Mouse (Mus musculus) stomach, postnatal 0 days (tissue): ENCODE data around the gene Tbc1d16. TPM values are rescaled to one million over a fixed set of nuclear protein-coding genes. Genes with fewer than 3 reads are reported as not detected.
A peak's percentile ranks its signal among the peaks of the same experiment; 100 is the strongest.
"Not testable (repeated sequence)": the region's sequence is repeated elsewhere in the genome, so short reads cannot be mapped to it uniquely, and the experiment has no call there.

ENCODE experiments used
- ATAC-seq: fragments of 200-750 bp; cut with Nextera tagmentation; 2 replicates; pipeline ENCODE4 v1.8.0; 2017; ENCODE audit not compliant: low FRiP score, low TSS enrichment
- DNase-seq: peaks from one replicate; pipeline ENCODE4 v3.0.0-alpha.2; 2016; ENCODE audit warnings: low spot score
- H3K27ac ChIP-seq: fragments of 300-500 bp; sonication (generic); replicated peaks from 2 replicates; pipeline ENCODE4 v1.5.1; 2014; ENCODE audit warnings: mild to moderate bottlenecking, control low read depth
- H3K27me3 ChIP-seq: fragments of 300-500 bp; sonication (generic); 2 replicates; pipeline ENCODE4 v1.6.1; 2014; ENCODE audit warnings: low read length; ENCODE audit not compliant: control insufficient read depth, insufficient read depth
- H3K36me3 ChIP-seq: fragments of 300-500 bp; sonication (generic); 2 replicates; pipeline ENCODE4 v1.6.1; 2014; ENCODE audit warnings: low read length, mixed read lengths; ENCODE audit not compliant: control insufficient read depth, insufficient read depth
- H3K4me1 ChIP-seq: fragments of 300-500 bp; sonication (generic); replicated peaks from 2 replicates; pipeline ENCODE4 v1.6.1; 2014; ENCODE audit warnings: antibody characterized with exemption; ENCODE audit not compliant: control insufficient read depth, insufficient read depth
- H3K4me2 ChIP-seq: fragments of 300-500 bp; sonication (generic); replicated peaks from 2 replicates; pipeline ENCODE4 v1.6.1; 2014; ENCODE audit warnings: low read depth, mild to moderate bottlenecking, control low read depth, moderate library complexity
- H3K4me3 ChIP-seq: fragments of 300-500 bp; sonication (generic); 2 replicates; pipeline ENCODE4 v1.5.1; 2014; ENCODE audit warnings: low read depth, low read length, control low read depth
- H3K9ac ChIP-seq: fragments of 300-500 bp; sonication (generic); 2 replicates; pipeline ENCODE4 v1.6.1; 2014; ENCODE audit warnings: mild to moderate bottlenecking, low read length, control low read depth, mixed read lengths
- H3K9me3 ChIP-seq: fragments of 300-500 bp; sonication (generic); 2 replicates; pipeline ENCODE4 v1.6.1; 2016; ENCODE audit warnings: low read length; ENCODE audit not compliant: control insufficient read depth
- CTCF ChIP-seq: IDR thresholded peaks from 2 replicates; pipeline ENCODE4 v1.5.1; 2016; ENCODE audit warnings: antibody characterized with exemption, low read depth, mild to moderate bottlenecking, moderate library complexity
- EP300 ChIP-seq: optimal IDR thresholded peaks from 2 replicates; pipeline ENCODE3; 2016; ENCODE audit warnings: antibody characterized with exemption
- WGBS: fragments of 180-500 bp; shearing (Covaris S2); extraction: QIAGEN DNeasy Blood & Tissue Kit; methylation state at CpG from one replicate; pipeline ENCODE4 v1.1.7; 2014; 5-methylcytosine and 5-hydroxymethylcytosine counted together
- polyA plus RNA-seq: library from polyadenylated mRNA; unstranded; fragments of >200 nt; fragmentation: Nextera tagmentation; extraction: Ambion mirVana; gene quantifications from 2 replicates; pipeline ENCODE4 v1.2.1, GENCODE M21; 2015

Tbc1d16 gene
- polyA plus RNA-seq, 1 experiment from 2014 or later, result 6.3 TPM

DNA sequence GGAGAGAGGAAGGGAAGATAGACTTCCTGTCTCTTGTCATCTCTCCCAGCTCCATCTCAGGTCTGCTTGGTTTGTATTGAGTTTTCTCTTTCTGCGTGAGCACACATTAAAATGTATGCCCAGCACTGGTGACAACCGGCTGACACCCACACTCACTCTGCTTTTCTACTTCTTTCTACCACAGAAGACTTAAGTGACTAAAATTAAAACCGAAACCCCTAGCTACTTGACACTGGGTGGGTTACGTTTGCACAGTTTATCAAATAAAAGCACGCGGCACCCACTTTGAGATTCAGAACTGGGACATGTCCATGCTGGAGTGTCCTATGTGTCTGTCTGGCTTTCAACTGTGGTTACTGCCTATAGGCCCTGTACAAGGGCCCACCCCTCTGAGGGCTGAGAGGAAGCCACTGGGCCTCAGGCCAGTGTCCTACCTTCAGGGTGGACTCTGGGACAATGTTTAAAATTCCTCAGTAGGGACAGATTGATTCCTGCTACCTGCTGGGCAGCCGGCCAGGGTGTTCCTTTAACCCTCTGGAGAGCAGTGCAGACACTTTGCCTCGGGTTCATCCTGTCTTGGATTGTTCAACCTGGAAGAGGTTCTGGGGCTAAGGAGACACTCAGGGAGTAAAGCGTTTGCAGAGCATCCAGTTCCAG, 118.8 kb downstream of the Tbc1d16 start:
- H3K36me3 ChIP-seq, result no peaks in the 10 kb centered on the region
- H3K4me1 ChIP-seq, result no peaks in the 10 kb centered on the region
- H3K4me3 ChIP-seq, result no peak overlapping the region
- WGBS, result 53% methylated on average over 9 of the region's 9 CpGs
- H3K9me3 ChIP-seq, result no peaks in the 10 kb centered on the region
- ATAC-seq (no peak), DNase-seq (peak; percentile 18)
- TF ChIP-seq EP300 (no peak), CTCF (no peak)
- no peak overlapping the region for H3K4me2 ChIP-seq
- H3K27ac ChIP-seq, result no peak overlapping the region
- H3K9ac ChIP-seq, result no peak overlapping the region
- no peaks in the 10 kb centered on the region for H3K27me3 ChIP-seq

DNA sequence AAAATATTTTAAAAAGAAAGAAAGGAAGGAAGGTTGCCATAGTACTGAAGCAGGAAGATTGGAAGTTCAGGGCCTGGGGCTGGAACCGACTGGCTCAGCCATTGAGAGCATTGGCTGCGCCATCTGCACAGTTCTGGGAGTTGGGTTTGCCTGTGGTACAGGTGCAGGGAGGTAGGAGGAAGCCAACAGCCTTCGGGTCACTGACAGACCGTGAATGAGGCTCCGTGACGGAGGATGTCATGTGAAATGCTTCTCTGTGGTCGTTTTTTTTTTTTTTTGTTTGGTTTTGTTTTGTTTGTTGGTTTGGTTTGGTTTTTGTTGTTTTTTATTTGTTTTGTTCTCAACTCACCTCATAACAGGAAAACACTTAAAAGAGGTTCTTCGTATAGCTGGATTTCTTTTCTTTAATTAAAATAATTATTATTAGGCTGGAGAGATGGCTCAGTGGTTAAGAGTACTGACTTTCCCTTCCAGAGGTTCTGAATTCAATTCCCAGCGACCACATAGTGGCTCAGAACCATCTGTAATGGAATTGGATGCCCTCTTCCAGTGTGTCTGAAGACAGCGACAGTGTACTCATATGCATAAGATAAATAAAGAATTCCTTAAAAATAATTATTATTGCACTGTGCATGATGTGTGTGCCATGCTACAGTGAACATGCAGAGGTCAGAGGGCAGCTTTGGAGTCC, 119.6 kb downstream of the Tbc1d16 start:
- 70% methylated on average over 10 of the region's 10 CpGs for WGBS
- no peak for DNase-seq
- ATAC-seq, result no peak
- Histone ChIP-seq H3K27me3 (no peaks in the 10 kb centered on the region), H3K36me3 (no peaks in the 10 kb centered on the region), H3K4me2 (no peak overlapping the region), H3K9ac (no peak overlapping the region), H3K4me1 (no peaks in the 10 kb centered on the region), H3K4me3 (no peak overlapping the region), H3K9me3 (no peaks in the 10 kb centered on the region), H3K27ac (no peak overlapping the region)
- TF ChIP-seq CTCF (no peak), EP300 (no peak)

DNA sequence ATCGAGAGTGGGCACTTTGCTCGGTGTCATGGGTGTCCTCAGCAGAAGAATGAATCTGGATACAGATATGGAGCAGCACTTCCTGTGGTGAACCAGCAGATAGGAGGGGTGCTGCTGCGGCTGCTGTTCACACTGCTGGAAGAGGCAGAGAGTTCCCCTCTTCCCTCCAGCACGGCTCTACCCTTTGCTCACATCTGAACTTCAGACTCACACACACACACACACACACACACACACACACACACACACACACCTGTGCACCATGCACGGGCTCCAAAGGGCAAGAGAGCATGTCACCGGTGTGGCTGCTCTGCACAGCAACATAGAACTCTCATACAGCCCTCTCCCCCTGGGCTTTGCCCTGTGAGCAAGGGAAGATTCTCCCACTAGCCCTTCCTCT, 122.0 kb downstream of the Tbc1d16 start:
- 40% methylated on average over 6 of the region's 6 CpGs for WGBS
- H3K4me3 ChIP-seq, result no peak overlapping the region
- peak; percentile 46; the same call in 1 of the 2 replicates for ATAC-seq

DNA sequence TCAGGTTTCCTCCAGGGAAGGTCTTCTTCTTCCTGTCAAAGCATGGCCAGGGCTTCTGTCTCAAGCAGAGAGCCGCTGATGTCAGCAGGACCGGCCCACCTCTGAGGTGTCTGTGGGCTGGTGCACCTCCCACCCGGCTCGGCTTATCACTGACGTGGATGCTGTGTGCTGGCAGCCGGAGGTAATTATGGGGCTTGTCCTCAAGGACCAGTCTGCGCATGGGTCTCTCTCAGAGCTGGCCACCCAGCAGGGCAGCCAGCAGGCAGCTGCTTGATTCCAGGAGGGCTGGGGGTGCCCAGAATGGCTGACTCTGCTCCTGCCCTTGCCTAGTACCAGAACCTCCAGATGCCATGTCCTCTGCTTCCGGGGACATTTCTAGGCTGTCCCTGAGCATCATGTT, 122.6 kb downstream of the Tbc1d16 start:
- Histone ChIP-seq H3K4me1 (no peaks in the 10 kb centered on the region), H3K27ac (0 out of 2 replicates have a peak overlapping the region, but pooled peaks have one; percentile 18), H3K36me3 (no peaks in the 10 kb centered on the region), H3K9me3 (no peaks in the 10 kb centered on the region), H3K9ac (no peak overlapping the region), H3K27me3 (no peaks in the 10 kb centered on the region), H3K4me2 (no peak overlapping the region), H3K4me3 (no peak overlapping the region)
- ATAC-seq, result no peak
- peak; percentile 27 for DNase-seq
- 39% methylated on average over 8 of the region's 8 CpGs for WGBS
- no peak for TF ChIP-seq CTCF
- TF ChIP-seq EP300, result no peak

More for the DNA sequence above, 122.0 kb downstream of the Tbc1d16 start:
- Histone ChIP-seq H3K4me1 (no peaks in the 10 kb centered on the region), H3K4me2 (no peak overlapping the region), H3K9me3 (no peaks in the 10 kb centered on the region), H3K27ac (no peak overlapping the region), H3K27me3 (no peaks in the 10 kb centered on the region), H3K36me3 (no peaks in the 10 kb centered on the region), H3K9ac (no peak overlapping the region)
- no peak for TF ChIP-seq CTCF
- no peak for TF ChIP-seq EP300
- peak; percentile 25 for DNase-seq

DNA sequence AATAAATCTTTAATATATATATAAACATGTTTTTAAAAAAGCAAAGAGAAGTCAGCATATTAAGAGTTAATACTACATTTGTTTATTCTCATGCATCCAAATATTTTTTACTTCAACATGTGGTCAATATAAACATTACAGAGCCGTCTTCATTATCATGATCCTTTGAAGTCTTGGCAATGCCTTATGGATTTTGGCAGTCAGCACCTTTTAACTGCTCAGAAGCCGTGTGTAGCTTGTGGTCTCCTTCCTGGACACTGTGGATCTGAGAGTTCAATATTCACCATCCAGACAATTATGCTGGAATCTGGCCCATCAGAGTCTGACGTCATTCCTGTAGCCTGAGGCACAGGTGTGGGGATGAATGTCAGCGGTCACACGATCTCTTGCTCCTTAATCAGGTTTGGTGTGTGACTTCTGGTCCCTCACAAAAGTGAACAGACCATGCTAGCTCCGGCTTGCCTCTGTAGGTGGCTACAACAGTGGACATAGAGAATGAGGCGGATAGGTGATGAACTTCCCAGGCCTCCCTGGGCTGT, 123.2 kb downstream of the Tbc1d16 start:
- no peak for TF ChIP-seq EP300
- TF ChIP-seq CTCF, result no peak
- no peaks in the 10 kb centered on the region for H3K27me3 ChIP-seq
- H3K4me2 ChIP-seq, result no peak overlapping the region
- H3K27ac ChIP-seq, result 0 out of 2 replicates have a peak overlapping the region, but pooled peaks have one; percentile 18
- no peaks in the 10 kb centered on the region for H3K9me3 ChIP-seq
- no peaks in the 10 kb centered on the region for H3K36me3 ChIP-seq
- no peak overlapping the region for H3K9ac ChIP-seq
- no peaks in the 10 kb centered on the region for H3K4me1 ChIP-seq
- no peak overlapping the region for H3K4me3 ChIP-seq
- ATAC-seq, result no peak
- no peak for DNase-seq
- WGBS, result 46% methylated on average over 7 of the region's 7 CpGs

DNA sequence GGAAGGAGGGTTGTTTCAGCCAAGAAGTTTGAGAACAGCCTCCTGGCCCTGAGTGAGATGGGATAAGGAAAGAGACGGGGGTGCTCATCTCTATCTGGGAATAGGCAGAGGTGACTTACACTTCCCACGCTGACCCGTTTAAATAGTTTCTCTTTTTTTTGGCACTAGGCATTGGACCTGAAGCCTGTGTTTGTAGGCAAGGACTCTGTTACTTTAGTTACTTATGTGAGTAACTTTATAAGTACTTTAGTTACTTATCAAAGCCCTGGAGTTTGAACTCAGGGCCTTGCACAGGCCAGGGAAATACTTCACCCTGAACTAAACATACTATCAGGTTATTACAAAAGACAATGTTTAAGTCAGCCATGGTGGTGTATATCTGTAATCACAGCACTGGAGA, 124.3 kb downstream of the Tbc1d16 start:
- Histone ChIP-seq H3K27ac (no peak overlapping the region), H3K4me1 (no peaks in the 10 kb centered on the region), H3K4me3 (no peak overlapping the region), H3K9ac (no peak overlapping the region), H3K9me3 (no peaks in the 10 kb centered on the region), H3K36me3 (no peaks in the 10 kb centered on the region), H3K27me3 (no peaks in the 10 kb centered on the region), H3K4me2 (no peak overlapping the region)
- no peak for ATAC-seq
- no peak for TF ChIP-seq CTCF
- TF ChIP-seq EP300, result no peak
- 77% methylated on average over 3 of the region's 3 CpGs for WGBS
- no peak for DNase-seq

DNA sequence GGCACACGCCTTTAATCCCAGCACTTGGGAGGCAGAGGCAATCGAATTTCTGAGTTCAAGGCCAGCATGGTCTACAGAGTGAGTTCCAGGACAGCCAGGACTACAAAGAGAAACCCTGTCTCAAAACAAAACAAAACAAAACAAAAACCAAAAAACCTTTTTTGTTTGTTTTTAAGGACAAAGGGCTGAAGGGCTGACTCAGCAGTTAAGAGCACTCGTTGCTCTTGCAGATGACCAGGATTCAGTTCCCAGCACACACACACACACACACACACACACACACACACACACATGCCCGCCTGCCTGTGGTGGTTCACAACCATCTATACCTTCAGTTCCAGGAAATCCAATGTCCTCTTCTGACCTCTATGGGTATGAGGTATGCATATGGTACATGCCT, 127.9 kb downstream of the Tbc1d16 start:
- not testable (repeated sequence) for H3K9me3 ChIP-seq, DNase-seq, H3K27ac ChIP-seq, H3K4me3 ChIP-seq, ATAC-seq, H3K4me1 ChIP-seq, H3K27me3 ChIP-seq, H3K36me3 ChIP-seq, H3K4me2 ChIP-seq, H3K9ac ChIP-seq
- 75% methylated on average over 4 of the region's 4 CpGs for WGBS
